In genomic region chr3:105958204-105958603, GRCm38 (mm10) we compare ENCODE assay signal across 7 mouse cellular contexts. TPM values are rescaled to one million over a fixed set of nuclear protein-coding genes. Genes with fewer than 3 reads are reported as not detected.
DNase-seq lines count a peak whose midpoint lies in the region; ATAC-seq and TF ChIP-seq lines count a peak whose summit lies in the region.

No protein-coding gene starts in this region.

- H3K4me3 ChIP-seq in lung, postnatal 0 days (ENCODE audit: low read depth, low read length) = peak overlapping the region; percentile 94
- H3K4me3 ChIP-seq in embryonic facial prominence, embryonic 14.5 days (ENCODE audit: low read depth, low read length) = peak overlapping the region; percentile 85
- H3K4me3 ChIP-seq in limb, embryonic 10.5 days = peak overlapping the region; percentile 94
- H3K4me3 ChIP-seq in small intestine, adult 2 months (ENCODE audit: low read depth, low read length) = peak overlapping the region; percentile 89; the same call in 1 of the 2 replicates

- H3K27ac ChIP-seq in lung, postnatal 0 days (ENCODE audit: low read length) = peak overlapping the region; percentile 97
- H3K27ac ChIP-seq in embryonic facial prominence, embryonic 14.5 days (replicated peaks; ENCODE audit: low read depth, low read length) = no peak overlapping the region
- peak overlapping the region; percentile 94 for H3K27ac ChIP-seq in limb, embryonic 10.5 days
- H3K27ac ChIP-seq in small intestine, adult 2 months (ENCODE audit: insufficient read depth, low read depth, low read length) = no peak overlapping the region; the same call in 1 of the 2 replicates

- whole genome bisulfite sequencing in lung, postnatal 0 days = 36% methylated on average over 5 of the region's 5 CpGs
- WGBS in embryonic facial prominence, embryonic 14.5 days = 42% methylated on average over 5 of the region's 5 CpGs
- 58% methylated on average over 5 of the region's 5 CpGs for WGBS in limb, embryonic 10.5 days
- whole genome bisulfite sequencing in small intestine, adult 2 months = 17% methylated on average over 5 of the region's 5 CpGs

- peaks cover 14% of the 10 kb centered on the region; the same call in 1 of the 2 replicates for H3K36me3 ChIP-seq in lung, postnatal 0 days (ENCODE audit: insufficient read depth, low read length)
- H3K36me3 ChIP-seq in embryonic facial prominence, embryonic 14.5 days (ENCODE audit: control insufficient read depth, insufficient read depth, low read length) = peaks cover 60% of the 10 kb centered on the region
- peaks cover 73% of the 10 kb centered on the region for H3K36me3 ChIP-seq in limb, embryonic 10.5 days
- peaks cover 19% of the 10 kb centered on the region for H3K36me3 ChIP-seq in small intestine, adult 2 months (ENCODE audit: control insufficient read depth, insufficient read depth, low read length)

- peak overlapping the region; percentile 98 for H3K9ac ChIP-seq in lung, postnatal 0 days (replicated peaks; ENCODE audit: low read depth)
- peak overlapping the region; percentile 97 for H3K9ac ChIP-seq in embryonic facial prominence, embryonic 14.5 days (ENCODE audit: low read depth, low read length)

- peak; percentile 23 for DNase-seq in lung, postnatal 0 days (ENCODE audit: low spot score)
- DNase-seq in lung, postnatal 14 days = no peak
- no peak for DNase-seq in embryonic facial prominence, embryonic 14.5 days (ENCODE audit: low spot score)
- DNase-seq in limb, embryonic 10.5 days (ENCODE audit: low spot score) = no peak
- no peak for DNase-seq in thymus, postnatal 36 days
- no peak for DNase-seq in left cerebral cortex, postnatal 14 days (ENCODE audit: low spot score in 2 of 2)

- H3K9me3 ChIP-seq in lung, postnatal 0 days (ENCODE audit: low read length) = no peaks in the 10 kb centered on the region
- H3K9me3 ChIP-seq in embryonic facial prominence, embryonic 14.5 days (ENCODE audit: control insufficient read depth, low read length) = no peaks in the 10 kb centered on the region
- H3K9me3 ChIP-seq in limb, embryonic 10.5 days (replicated peaks) = no peaks in the 10 kb centered on the region

- no peak for TF ChIP-seq CTCF in lung, postnatal 0 days (IDR thresholded peaks at IDR 0.05)
- TF ChIP-seq CTCF in small intestine, adult 2 months (IDR thresholded peaks at IDR 0.05; ENCODE audit: extremely low read depth, insufficient read length, insufficient replicate concordance, low read depth, low read length) = no peak

- H3K4me1 ChIP-seq in lung, postnatal 0 days (ENCODE audit: insufficient read depth, low read depth, low read length) = peaks cover 13% of the 10 kb centered on the region; the same call in 1 of the 2 replicates
- peaks cover 16% of the 10 kb centered on the region for H3K4me1 ChIP-seq in embryonic facial prominence, embryonic 14.5 days (ENCODE audit: control insufficient read depth, insufficient read depth, low read length)
- H3K4me1 ChIP-seq in limb, embryonic 10.5 days = peaks cover 16% of the 10 kb centered on the region
- peaks cover 7% of the 10 kb centered on the region; the same call in 1 of the 2 replicates for H3K4me1 ChIP-seq in small intestine, adult 2 months (ENCODE audit: control insufficient read depth, insufficient read depth, insufficient read length, low read length)

- no peak for ATAC-seq in lung, postnatal 0 days
- no peak for ATAC-seq in embryonic facial prominence, embryonic 14.5 days (ENCODE audit: low read depth)

- TF ChIP-seq POLR2A in small intestine, adult 2 months (IDR thresholded peaks at IDR 0.05; ENCODE audit: low read depth, low read length) = no peak

- TF ChIP-seq EP300 in lung, postnatal 0 days (IDR thresholded peaks at IDR 0.05) = no peak

- H3K4me2 ChIP-seq in lung, postnatal 0 days (replicated peaks; ENCODE audit: low read depth, low read length) = peak overlapping the region; percentile 75
- peak overlapping the region; percentile 87 for H3K4me2 ChIP-seq in embryonic facial prominence, embryonic 14.5 days (ENCODE audit: low read depth, low read length)

- H3K27me3 ChIP-seq in lung, postnatal 0 days (replicated peaks; ENCODE audit: insufficient read depth, low read length) = no peaks in the 10 kb centered on the region
- no peaks in the 10 kb centered on the region for H3K27me3 ChIP-seq in embryonic facial prominence, embryonic 14.5 days (replicated peaks; ENCODE audit: control insufficient read depth, insufficient read depth, low read length)
- H3K27me3 ChIP-seq in limb, embryonic 10.5 days (ENCODE audit: low read depth, poor library complexity, severe bottlenecking) = no peaks in the 10 kb centered on the region
- no peaks in the 10 kb centered on the region for H3K27me3 ChIP-seq in small intestine, adult 2 months (ENCODE audit: control insufficient read depth, insufficient read depth, low read length)

- intact Hi-C loops in left cerebral cortex, postnatal 14 days (cut with DNase I) = no loop called here

RNA-seq across cellular contexts. Expression of gene Wdr77, which starts 1.0 kb away (rescaled TPM):
- 45.9 and 50.0 TPM in 2 replicates for polyA plus RNA-seq in lung, postnatal 0 days (2015; fragmentation: Nextera tagmentation; extraction: Ambion mirVana)
- polyA plus RNA-seq in embryonic facial prominence, embryonic 14.5 days (2014; fragmentation: Nextera tagmentation; extraction: Ambion mirVana) = 100 and 117 TPM in 2 replicates
- polyA plus RNA-seq in limb, embryonic 10.5 days (2016; fragmentation: Nextera tagmentation; extraction: Ambion mirVana) = 168 and 193 TPM in 2 replicates
- polyA plus RNA-seq in small intestine, adult 2 months (2012; rRNA removed) = 9.5 and 9.6 TPM in 2 replicates
- total RNA-seq in left cerebral cortex, postnatal 14 days (2021) = 10 to 100 TPM; 54.6 to 61.6 TPM

RNA-seq across cellular contexts. Expression of gene Atp5f1, which starts 1.7 kb away (rescaled TPM):
- 352 and 364 TPM in 2 replicates for polyA plus RNA-seq in lung, postnatal 0 days (2015; fragmentation: Nextera tagmentation; extraction: Ambion mirVana)
- 468 and 483 TPM in 2 replicates for polyA plus RNA-seq in embryonic facial prominence, embryonic 14.5 days (2014; fragmentation: Nextera tagmentation; extraction: Ambion mirVana)
- polyA plus RNA-seq in limb, embryonic 10.5 days (2016; fragmentation: Nextera tagmentation; extraction: Ambion mirVana) = 464 and 473 TPM in 2 replicates
- 72.1 and 125 TPM in 2 replicates for polyA plus RNA-seq in small intestine, adult 2 months (2012; rRNA removed)
- total RNA-seq in left cerebral cortex, postnatal 14 days (2021) = 100 to 1,000 TPM; 295 to 299 TPM

RNA-seq across cellular contexts. Expression of gene Ovgp1, which starts 15.3 kb away (rescaled TPM):
- 0.95 and 1.0 TPM in 2 replicates for polyA plus RNA-seq in lung, postnatal 0 days (2015; fragmentation: Nextera tagmentation; extraction: Ambion mirVana)
- 0.75 and 1.2 TPM in 2 replicates for polyA plus RNA-seq in embryonic facial prominence, embryonic 14.5 days (2014; fragmentation: Nextera tagmentation; extraction: Ambion mirVana)
- 2.1 and 2.5 TPM in 2 replicates for polyA plus RNA-seq in limb, embryonic 10.5 days (2016; fragmentation: Nextera tagmentation; extraction: Ambion mirVana)
- polyA plus RNA-seq in small intestine, adult 2 months (2012; rRNA removed) = 0.17 and 0.24 TPM in 2 replicates
- total RNA-seq in left cerebral cortex, postnatal 14 days (2021) = 1 to 10 TPM; 1.3 to 1.6 TPM

RNA-seq across cellular contexts. Expression of gene I830077J02Rik, which starts 25.7 kb away (rescaled TPM):
- 1.2 and 1.9 TPM in 2 replicates for polyA plus RNA-seq in lung, postnatal 0 days (2015; fragmentation: Nextera tagmentation; extraction: Ambion mirVana)
- polyA plus RNA-seq in embryonic facial prominence, embryonic 14.5 days (2014; fragmentation: Nextera tagmentation; extraction: Ambion mirVana) = 0.47 and 0.70 TPM in 2 replicates
- 0.41 and 0.54 TPM in 2 replicates for polyA plus RNA-seq in limb, embryonic 10.5 days (2016; fragmentation: Nextera tagmentation; extraction: Ambion mirVana)
- polyA plus RNA-seq in small intestine, adult 2 months (2012; rRNA removed) = 0.81 and 1.8 TPM in 2 replicates
- total RNA-seq in left cerebral cortex, postnatal 14 days (2021) = 1 to 10 TPM in 1 of 2 experiments, under 1 TPM in 1; 0.95 to 1.6 TPM

RNA-seq across cellular contexts. Expression of gene Pifo, which starts 56.2 kb away (rescaled TPM):
- polyA plus RNA-seq in lung, postnatal 0 days (2015; fragmentation: Nextera tagmentation; extraction: Ambion mirVana) = 18.5 and 23.0 TPM in 2 replicates
- 5.2 and 13.1 TPM in 2 replicates for polyA plus RNA-seq in embryonic facial prominence, embryonic 14.5 days (2014; fragmentation: Nextera tagmentation; extraction: Ambion mirVana)
- polyA plus RNA-seq in limb, embryonic 10.5 days (2016; fragmentation: Nextera tagmentation; extraction: Ambion mirVana) = not detected in 2 replicates
- not detected in 2 replicates for polyA plus RNA-seq in small intestine, adult 2 months (2012; rRNA removed)
- total RNA-seq in left cerebral cortex, postnatal 14 days (2021) = under 1 TPM in 1 of 2 experiments, not detected in 1; 0.38 TPM

Comparison
In these comparisons a context has a peak if more than half of its experiments do, and no peak if none do; other contexts are left out.
1. H3K27ac ChIP-seq: peak in lung, postnatal 0 days (single experiment) and limb, embryonic 10.5 days (single experiment); none in embryonic facial prominence, embryonic 14.5 days (single experiment) and small intestine, adult 2 months (single experiment).
2. Peak in every context shown above with its lines, with median percentiles within 50 percentile points of each other: H3K4me3 ChIP-seq.